Mouse (Mus musculus): ENCODE results near the gene Got1.

Gene Got1

GRCm38 (mm10) chr19:43487429-43487828, 37.0 kb downstream of the Got1 start:
- in situ Hi-C loops (cut with MseI, MboI), result loop anchor here in 1 of 2 experiments (10.0 kb wide), 1 partner anchor 693 kb away; no protein-coding TSS in a partner anchor

DNA sequence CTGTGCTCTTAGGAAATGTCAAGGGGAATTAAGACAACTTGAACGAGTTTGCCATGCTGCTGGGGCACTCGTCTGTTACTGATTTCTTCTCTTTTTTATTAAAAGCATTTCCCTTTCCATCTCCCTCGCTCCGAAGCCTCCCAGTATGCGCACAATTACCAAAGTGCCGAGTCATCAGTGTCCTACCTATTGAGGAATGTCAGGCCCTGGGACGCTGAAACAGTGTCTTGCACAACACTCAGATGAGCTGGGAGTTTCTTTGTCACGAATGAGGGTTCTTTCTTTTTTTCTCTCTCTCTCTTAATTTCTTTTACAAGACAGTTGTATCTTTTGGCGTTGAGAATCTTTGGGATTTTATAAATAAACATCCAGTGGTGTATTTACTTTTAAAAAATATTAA, 43.9 kb downstream of the Got1 start:
- in situ Hi-C loops (cut with MseI, MboI), result loop anchor here in 1 of 2 experiments (10.0 kb wide), 1 partner anchor 686 kb away; no protein-coding TSS in a partner anchor

DNA sequence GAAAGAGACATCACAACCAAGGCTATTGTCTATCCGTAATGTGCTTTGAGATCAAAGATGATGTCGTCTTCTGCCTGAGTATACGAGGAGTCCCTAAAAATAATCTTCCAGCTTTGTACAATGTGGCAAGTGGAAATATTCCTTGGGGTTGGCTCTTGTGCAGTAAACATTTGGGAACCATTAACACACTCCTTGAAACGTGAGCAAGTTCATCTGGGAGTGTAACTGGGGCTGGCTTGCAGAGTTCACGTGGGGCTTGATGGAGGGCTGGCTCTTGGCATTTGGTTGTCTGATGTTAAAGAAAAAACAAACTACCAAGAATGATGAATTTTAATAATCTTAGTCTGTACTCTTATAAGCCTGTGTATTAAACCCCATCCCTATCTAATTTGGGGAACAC, 45.0 kb downstream of the Got1 start:
- in situ Hi-C loops (cut with MseI, MboI), result no loop called here

DNA sequence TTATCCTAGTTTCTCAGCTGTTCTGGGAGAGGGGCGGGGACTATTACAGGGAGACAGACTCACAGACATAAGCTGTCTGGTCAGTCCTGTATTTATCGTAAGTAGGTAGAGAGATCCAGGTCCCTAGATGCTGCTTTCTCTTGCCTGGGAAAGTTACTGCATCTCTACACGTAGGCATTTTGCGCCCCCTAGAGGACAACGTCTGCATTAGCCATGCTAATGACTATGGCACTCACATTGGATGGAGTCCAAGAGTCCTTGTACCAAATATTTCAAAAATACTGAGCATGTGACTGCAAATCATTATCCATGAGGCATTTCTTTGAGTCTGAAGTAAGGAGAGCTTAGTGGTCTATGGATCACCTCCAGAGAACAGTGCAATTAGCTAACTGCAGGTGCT, 45.5 kb downstream of the Got1 start:
- in situ Hi-C loops (cut with MseI, MboI), result no loop called here

DNA sequence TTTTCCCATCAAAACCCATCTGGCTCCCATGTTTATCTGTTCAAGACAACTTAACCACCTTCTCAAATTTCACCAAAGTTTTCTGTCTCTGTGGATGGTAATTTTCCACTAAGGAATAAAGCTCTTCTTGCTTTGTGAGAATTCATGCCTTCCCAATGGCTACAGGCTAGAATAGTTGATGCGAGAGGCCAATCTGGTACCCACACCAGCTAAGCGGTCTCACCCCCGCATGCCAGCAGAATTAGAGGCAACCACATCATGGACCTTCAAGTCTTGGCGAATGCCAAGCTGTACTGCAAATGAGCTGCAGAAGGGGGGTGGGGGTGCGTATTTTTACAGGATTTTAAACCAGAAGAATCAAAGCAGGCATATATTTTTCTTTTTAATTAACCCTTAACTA, 47.0 kb downstream of the Got1 start:
- in situ Hi-C loops (cut with MseI, MboI), result no loop called here

DNA sequence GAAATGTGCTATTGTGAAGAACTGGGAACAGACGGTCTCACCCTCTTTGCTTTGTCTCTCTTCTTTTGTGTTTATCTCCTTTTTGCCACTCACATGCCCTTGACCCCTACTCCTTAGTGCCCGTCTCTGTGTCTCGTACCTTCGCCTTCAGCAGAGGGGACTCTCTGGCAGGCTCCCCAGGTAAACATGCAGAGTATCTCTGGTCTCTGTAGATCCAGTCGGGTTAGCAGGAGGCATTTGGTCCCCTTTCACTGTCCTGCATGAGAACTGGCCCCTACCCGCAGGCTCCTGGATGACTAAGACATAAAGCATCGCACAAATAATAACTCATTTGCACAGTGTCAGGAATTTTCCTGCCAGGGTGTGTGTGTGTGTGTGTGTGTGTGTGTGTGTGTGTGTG, 48.3 kb downstream of the Got1 start:
- in situ Hi-C loops (cut with MseI, MboI), result no loop called here

GRCm38 (mm10) chr19:43475642-43476041, 48.8 kb downstream of the Got1 start:
- in situ Hi-C loops (cut with MseI, MboI), result no loop called here

GRCm38 (mm10) chr19:43472781-43473180, 51.6 kb downstream of the Got1 start:
- in situ Hi-C loops (cut with MseI, MboI), result no loop called here

DNA sequence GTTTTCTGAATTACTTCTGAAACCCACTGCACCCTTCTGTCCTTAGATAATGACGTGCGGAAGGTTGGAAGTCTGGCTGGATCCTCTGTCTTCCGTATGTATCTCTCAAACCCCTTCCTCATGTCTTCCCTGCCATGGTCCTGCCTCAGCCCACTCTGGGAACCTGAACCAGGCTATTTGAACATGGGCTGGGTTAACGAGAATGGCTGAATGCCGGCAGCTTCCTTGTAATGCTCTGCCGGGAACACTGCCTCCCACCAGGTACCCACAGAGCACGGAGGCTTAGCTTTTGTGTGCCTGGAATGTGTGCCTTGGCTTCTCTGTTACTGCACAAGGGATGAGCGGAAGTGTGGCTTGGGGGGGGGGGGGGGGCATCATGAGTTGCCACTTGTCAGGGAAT, 52.1 kb downstream of the Got1 start:
- in situ Hi-C loops (cut with MseI, MboI), result no loop called here

- in situ Hi-C loops (cut with MseI, MboI), result no loop called here
Observed at GRCm38 (mm10) chr19:43469333-43469732, 55.1 kb downstream of the Got1 start.

DNA sequence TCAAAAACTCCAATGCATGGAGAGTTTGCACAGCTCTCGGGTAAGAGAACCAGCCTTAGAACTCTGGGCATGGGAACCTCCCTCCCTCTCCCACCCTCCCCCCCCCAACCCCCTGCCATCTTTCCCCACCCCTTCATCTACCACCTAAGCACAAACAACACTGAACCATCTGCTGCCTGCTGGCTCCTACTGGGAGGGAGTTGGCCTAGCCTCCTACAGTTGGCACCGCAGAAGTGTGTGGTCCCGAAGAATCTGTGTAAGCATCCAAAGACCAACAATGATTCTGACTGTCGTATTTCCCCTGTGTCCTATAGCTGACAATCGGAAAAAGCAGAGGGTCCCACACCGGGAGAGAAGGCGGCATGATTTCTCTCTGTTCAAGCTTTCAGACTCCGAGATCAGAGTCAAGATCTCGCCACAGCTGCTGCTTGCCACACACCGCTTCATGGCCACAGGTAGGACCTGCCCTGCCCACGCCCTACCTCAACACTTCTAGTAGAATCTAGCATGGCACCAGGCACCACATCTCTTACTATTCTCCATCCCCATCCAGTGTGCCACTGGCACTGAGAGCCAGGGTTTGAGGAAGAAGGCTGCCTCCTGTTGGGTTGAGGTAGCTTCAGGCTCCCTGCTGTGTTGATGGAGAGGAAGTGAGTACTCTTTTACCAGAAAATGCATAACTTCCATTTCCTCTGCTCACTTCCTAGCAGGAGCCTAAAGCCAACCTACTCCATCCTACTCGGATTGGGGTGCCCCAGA, 56.3 kb downstream of the Got1 start:
- in situ Hi-C loops (cut with MseI, MboI), result no loop called here

GRCm38 (mm10) chr19:43465601-43466255, 58.7 kb downstream of the Got1 start:
- in situ Hi-C loops (cut with MseI, MboI), result no loop called here

- in situ Hi-C loops (cut with MseI, MboI), result no loop called here
Observed at GRCm38 (mm10) chr19:43465076-43465475, 59.3 kb downstream of the Got1 start.

- in situ Hi-C loops (cut with MseI, MboI), result no loop called here
Observed at GRCm38 (mm10) chr19:43464294-43464687, 60.1 kb downstream of the Got1 start.

- in situ Hi-C loops (cut with MseI, MboI), result no loop called here
Observed at GRCm38 (mm10) chr19:43463546-43464293, 60.7 kb downstream of the Got1 start.

GRCm38 (mm10) chr19:43462141-43462540, 62.3 kb downstream of the Got1 start:
- in situ Hi-C loops (cut with MseI, MboI), result no loop called here

- in situ Hi-C loops (cut with MseI, MboI), result no loop called here
Observed at GRCm38 (mm10) chr19:43460481-43460880, 63.9 kb downstream of the Got1 start.

GRCm38 (mm10) chr19:43459948-43460347, 64.5 kb downstream of the Got1 start:
- in situ Hi-C loops (cut with MseI, MboI), result no loop called here

DNA sequence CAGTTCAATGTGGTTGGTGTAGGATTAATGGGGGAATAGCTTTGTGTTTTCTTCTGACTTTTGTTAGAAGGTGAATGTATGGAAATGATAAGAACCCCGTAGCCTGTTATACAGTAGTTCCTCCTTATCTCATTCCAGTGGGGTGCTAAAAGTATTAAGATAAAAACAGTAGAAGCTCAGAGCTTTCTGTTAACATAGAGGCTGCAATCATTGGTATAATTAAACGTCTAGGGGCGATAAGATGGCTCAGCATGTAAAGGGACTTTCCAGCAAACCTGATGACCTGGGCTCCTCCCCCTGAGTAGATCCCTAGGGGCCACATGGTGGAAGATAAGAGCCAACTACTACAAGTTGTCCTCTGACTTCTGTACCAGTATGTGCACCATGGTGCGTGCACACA, 71.4 kb downstream of the Got1 start:
- in situ Hi-C loops (cut with MseI, MboI), result no loop called here

- in situ Hi-C loops (cut with MseI, MboI), result no loop called here
Observed at GRCm38 (mm10) chr19:43452176-43452575, 72.2 kb downstream of the Got1 start.

GRCm38 (mm10) chr19:43451563-43451962, 72.8 kb downstream of the Got1 start:
- in situ Hi-C loops (cut with MseI, MboI), result no loop called here

Measured in mouse trophoblast stem cell (cell line).